Mouse (Mus musculus): ENCODE measurements around the gene Dnaic1.

The Dnaic1 gene

GRCm38 (mm10) chr4:41635906-41636305 lies 66.3 kb downstream of the Dnaic1 start:
- DNase-seq (ENCODE audit: extremely low spot score), result no peak

- no peak for DNase-seq (ENCODE audit: extremely low spot score)
Observed at GRCm38 (mm10) chr4:41636366-41636765, 66.8 kb downstream of the Dnaic1 start.

GRCm38 (mm10) chr4:41636882-41637635 lies 67.5 kb downstream of the Dnaic1 start:
- DNase-seq (ENCODE audit: extremely low spot score), result no peak

- no peak for DNase-seq (ENCODE audit: extremely low spot score)
Observed at GRCm38 (mm10) chr4:41638186-41638731, 68.7 kb downstream of the Dnaic1 start.

- no peak for DNase-seq (ENCODE audit: extremely low spot score)
Observed at GRCm38 (mm10) chr4:41638828-41639213, 69.2 kb downstream of the Dnaic1 start.

GRCm38 (mm10) chr4:41639214-41639841 lies 69.8 kb downstream of the Dnaic1 start:
- DNase-seq (ENCODE audit: extremely low spot score), result no peak

GRCm38 (mm10) chr4:41639913-41640507 lies 70.4 kb downstream of the Dnaic1 start, which contains the start of gene Enho:
Enho (minus strand) TSS chr4:41640324.
- DNase-seq (ENCODE audit: extremely low spot score), result peak; percentile 95

GRCm38 (mm10) chr4:41641199-41641822 lies 71.7 kb downstream of the Dnaic1 start:
- DNase-seq (ENCODE audit: extremely low spot score), result no peak

GRCm38 (mm10) chr4:41645488-41645887 lies 75.9 kb downstream of the Dnaic1 start:
- no peak for DNase-seq (ENCODE audit: extremely low spot score)

GRCm38 (mm10) chr4:41648157-41648556 lies 78.6 kb downstream of the Dnaic1 start:
- no peak for DNase-seq (ENCODE audit: extremely low spot score)

GRCm38 (mm10) chr4:41648627-41649026 lies 79.1 kb downstream of the Dnaic1 start:
- DNase-seq (ENCODE audit: extremely low spot score), result no peak

GRCm38 (mm10) chr4:41653296-41653695 lies 83.7 kb downstream of the Dnaic1 start:
- peak; percentile 82 for DNase-seq (ENCODE audit: extremely low spot score)

GRCm38 (mm10) chr4:41653730-41654129 lies 84.2 kb downstream of the Dnaic1 start:
- DNase-seq (ENCODE audit: extremely low spot score), result no peak

GRCm38 (mm10) chr4:41654217-41654616 lies 84.6 kb downstream of the Dnaic1 start:
- peak; percentile 78 for DNase-seq (ENCODE audit: extremely low spot score)

- DNase-seq (ENCODE audit: extremely low spot score), result no peak
Observed at GRCm38 (mm10) chr4:41655525-41655924, 86.0 kb downstream of the Dnaic1 start.

GRCm38 (mm10) chr4:41658566-41659384 lies 89.2 kb downstream of the Dnaic1 start:
- no peak for DNase-seq (ENCODE audit: extremely low spot score)

- no peak for DNase-seq (ENCODE audit: extremely low spot score)
Observed at GRCm38 (mm10) chr4:41659556-41659955, 90.0 kb downstream of the Dnaic1 start.

- peak; percentile 55 for DNase-seq (ENCODE audit: extremely low spot score)
Observed at GRCm38 (mm10) chr4:41660851-41661430, 91.4 kb downstream of the Dnaic1 start.

- DNase-seq (ENCODE audit: extremely low spot score), result no peak
Observed at GRCm38 (mm10) chr4:41662723-41663122, 93.1 kb downstream of the Dnaic1 start.

- DNase-seq (ENCODE audit: extremely low spot score), result no peak
Observed at GRCm38 (mm10) chr4:41663614-41664013, 94.0 kb downstream of the Dnaic1 start.

- DNase-seq (ENCODE audit: extremely low spot score), result no peak
Observed at GRCm38 (mm10) chr4:41664533-41664932, 95.0 kb downstream of the Dnaic1 start.

Measured in embryo, embryonic 9.5 days (tissue).